Mouse (Mus musculus) kidney, postnatal 10 days (tissue): ENCODE results near the gene Fos.

Source experiments
- DNase-seq: peaks from one replicate; pipeline ENCODE4 v3.0.0; 2021; ENCODE audit warnings: mixed read lengths

The Fos gene

DNA sequence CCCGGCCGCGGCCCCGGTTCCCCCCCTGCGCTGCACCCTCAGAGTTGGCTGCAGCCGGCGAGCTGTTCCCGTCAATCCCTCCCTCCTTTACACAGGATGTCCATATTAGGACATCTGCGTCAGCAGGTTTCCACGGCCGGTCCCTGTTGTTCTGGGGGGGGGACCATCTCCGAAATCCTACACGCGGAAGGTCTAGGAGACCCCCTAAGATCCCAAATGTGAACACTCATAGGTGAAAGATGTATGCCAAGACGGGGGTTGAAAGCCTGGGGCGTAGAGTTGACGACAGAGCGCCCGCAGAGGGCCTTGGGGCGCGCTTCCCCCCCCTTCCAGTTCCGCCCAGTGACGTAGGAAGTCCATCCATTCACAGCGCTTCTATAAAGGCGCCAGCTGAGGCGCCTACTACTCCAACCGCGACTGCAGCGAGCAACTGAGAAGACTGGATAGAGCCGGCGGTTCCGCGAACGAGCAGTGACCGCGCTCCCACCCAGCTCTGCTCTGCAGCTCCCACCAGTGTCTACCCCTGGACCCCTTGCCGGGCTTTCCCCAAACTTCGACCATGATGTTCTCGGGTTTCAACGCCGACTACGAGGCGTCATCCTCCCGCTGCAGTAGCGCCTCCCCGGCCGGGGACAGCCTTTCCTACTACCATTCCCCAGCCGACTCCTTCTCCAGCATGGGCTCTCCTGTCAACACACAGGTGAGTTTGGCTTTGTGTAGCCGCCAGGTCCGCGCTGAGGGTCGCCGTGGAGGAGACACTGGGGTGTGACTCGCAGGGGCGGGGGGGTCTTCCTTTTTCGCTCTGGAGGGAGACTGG is at the start of gene Fos:
Gene Fos, plus strand, starts transcription at position 410 of the 817 bp plus-strand sequence.
- DNase-seq, result peak; percentile 92

DNA sequence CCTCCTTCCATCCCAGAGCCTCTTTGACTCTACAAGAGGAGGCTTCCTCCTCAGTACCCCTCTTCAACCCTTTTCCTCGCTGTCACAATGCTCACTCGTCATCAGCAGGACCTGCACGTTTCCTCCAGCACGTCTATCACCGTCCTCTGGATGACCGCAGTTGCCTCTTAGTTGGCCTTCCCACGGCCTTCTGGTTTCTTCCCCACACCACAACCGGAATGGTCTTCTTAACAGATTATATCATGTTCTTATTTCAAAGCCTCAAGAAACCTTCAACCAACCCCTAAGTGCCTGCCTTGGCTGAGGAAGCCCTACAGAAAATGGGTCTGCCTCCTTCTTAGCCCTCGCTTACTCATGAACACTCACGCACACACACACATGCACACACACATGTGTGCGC is 48.0 kb upstream of the Fos start:
- no peak for DNase-seq

DNA sequence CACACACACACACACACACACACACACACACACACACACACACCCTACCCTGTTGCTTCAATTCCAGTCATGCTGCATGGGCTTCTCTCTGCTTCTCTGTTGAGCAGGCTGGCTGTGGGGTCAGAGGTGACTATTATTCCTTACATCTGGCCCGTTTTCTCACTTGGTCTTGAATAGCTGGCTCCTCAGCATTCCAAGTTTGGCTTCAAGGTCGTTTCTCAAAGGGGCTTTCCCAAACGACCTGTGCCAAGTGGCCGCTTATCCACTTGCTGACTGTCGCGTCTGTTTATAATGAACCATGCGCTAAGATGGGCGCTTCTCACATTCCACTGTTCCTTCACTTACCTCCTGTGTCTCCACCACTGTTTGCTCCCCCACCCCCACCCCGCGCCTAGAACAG is 47.6 kb upstream of the Fos start:
- DNase-seq, result no peak

DNA sequence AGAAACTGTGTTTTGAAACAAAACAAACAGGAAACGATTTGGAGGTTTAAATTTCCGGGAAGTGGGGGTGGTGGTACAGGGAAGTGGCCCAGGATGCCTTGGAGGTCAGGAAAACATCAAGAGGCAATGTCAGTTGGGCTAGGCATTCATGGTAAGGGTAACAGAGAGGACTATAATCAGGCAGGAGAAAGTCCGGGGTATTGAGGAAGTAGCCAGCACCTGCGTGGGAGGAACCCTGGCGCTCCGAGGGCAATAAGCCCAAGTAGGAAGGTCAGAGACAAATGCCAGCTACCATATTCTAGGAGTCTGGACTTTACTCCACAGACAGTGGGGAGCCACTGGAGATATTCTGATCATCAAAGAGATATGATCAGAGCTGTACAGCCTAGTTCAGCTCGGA is 45.9 kb upstream of the Fos start:
- DNase-seq, result no peak

DNA sequence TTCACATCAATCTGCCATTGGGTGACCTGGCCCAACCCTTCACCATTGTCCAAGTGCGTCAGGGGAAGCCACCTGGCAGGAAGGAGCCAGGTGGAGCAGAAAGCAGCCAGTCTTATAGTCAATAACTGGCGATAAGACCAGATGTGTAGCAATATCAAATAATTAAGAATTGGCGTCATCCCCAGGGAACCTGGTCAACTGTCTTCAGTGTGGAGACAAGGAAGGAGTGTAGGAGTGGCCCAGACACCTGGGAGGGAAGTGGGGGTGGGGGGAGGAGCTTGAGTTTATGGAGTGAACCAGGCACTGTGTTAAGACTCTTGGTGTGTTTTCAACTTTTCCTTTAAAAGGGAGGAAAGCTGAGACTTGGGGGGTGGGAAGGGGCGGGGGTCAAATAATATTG is 43.7 kb upstream of the Fos start:
- DNase-seq, result no peak

DNA sequence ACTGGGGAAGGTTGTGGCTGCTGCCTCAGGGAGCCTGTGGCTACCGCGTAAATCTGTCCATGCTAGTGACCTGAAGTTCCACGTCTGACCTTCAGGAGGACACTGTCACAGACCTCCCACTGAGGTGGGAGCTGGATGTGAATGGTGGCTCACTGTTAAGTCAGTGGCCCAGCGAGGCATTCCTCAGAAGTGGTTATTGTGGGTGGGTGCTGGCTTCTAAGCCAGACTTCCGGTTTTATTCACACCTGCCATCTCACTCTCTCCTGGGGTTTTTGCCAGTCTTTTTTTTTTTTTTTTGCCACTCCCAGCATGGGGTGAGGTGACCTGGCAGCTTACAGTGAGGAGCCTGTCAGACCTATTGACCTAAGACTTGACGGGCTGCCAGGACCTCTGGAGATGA is 43.3 kb upstream of the Fos start:
- DNase-seq, result no peak

DNA sequence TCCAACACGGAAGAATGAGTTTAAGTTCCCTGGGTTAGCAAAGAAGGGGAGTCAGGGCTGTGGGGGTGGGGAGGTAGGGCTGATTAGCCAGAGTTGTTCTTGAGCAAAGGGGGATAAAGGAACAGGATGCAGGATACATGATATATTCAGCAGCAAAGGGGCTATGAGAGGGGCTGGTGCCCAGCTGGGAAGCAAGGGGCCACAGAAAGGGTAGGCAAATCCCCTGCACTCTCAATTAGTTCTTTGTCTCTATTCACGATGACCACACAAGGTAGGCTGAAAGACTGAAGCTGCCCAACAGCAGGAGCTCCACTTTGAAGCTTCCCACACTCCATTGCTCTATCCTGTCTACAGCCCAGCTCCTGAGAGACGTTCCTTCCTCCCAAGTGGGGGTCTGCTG is 39.8 kb upstream of the Fos start:
- DNase-seq, result no peak

DNA sequence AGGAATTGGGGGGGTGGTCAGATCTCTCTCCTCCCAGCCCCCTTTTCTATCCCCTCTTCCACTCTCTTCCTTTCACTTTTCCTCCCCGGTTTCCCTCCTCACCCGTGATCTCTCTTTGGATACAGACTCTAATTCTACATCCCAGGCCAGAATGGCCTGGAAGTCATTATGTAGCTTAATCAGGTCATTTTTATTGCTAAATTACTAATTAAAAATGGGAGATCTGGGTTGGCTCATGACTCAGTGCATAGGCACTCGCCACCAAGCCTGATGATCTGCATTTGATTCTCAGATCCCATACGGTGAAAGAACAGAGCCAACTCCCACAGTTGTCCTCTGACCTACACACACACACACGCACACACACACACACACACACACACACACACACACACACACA is 39.2 kb upstream of the Fos start:
- DNase-seq, result no peak

DNA sequence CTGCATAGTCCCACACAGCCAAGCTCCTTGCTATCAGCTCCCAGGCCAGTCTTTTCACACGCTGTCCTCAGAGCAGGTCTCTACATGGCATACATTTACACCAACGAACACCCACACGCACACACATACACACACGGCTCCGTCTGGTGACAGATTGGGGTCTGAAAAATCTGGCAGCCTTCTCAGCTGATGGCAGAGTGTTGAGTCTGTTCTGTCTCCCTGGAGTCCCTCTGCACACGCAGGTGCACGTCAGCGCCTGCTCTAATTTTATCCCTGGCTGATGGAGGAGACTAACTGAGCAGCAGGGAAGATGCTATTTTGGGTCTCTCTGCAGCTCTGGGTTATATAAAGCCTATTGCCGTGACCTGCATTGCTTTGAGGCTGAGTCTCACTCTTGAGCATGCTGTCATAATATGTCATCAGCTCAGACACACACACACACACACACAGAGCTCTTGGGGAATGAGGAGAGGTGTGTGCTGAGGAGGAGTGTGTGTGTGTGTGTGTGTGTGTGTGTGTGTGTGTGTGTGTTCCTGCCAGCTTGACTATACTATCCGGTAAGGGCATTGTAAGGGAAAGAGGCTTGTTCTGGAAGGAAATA is 37.6 kb upstream of the Fos start:
- DNase-seq, result no peak

DNA sequence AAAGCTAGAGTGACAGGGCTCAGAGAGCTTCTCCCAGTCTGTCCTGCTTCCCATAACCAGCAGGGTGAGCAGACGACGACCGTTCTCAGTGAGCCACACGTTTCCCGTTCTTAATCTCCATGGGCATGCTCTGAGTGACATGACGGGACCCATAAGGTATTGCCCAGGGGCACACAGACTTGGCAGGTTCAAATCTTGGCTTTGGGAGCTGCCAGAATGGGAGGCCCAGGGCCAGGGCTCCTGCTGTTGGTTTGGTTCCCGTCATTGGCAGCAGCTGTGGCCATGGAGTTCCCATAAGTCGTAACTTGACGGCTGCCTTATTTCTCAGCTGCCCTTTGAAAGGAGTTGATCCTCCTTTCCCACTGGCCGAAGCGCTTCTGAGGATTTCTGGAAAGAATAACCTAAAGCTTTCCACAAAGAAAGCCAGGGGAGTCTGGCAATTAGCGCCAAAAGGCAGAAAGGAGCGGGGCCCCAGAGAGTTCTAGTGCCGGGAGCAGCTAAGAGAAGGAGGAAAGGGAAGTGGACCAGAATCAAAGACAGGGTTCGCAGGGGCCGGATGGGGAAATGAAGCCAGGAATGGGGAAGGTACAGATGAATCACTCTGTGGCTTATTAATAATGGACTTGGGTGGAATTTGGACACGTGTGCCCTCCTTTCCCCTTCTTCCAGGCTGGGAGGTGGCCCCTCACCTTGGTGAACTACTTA is 36.4 kb upstream of the Fos start:
- DNase-seq, result peak; percentile 37

DNA sequence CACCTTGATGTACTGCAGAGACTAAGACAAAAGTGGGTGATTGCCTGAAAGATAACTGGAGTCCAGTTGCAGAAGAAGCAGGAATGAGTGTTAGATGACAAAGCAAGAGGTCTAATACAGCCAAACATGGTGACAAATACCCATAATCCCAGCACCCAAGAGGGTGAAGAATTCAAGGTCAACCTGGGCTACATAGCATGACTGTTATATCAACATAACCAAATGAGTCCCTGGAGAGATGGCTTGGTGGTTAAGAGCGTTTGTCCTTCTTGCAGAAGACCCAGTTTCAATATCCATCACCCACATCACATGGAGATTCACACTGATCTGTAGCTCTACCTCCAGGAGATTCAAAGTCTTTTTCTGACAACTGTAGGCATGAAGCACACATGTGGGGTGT is 30.2 kb upstream of the Fos start:
- DNase-seq, result no peak

DNA sequence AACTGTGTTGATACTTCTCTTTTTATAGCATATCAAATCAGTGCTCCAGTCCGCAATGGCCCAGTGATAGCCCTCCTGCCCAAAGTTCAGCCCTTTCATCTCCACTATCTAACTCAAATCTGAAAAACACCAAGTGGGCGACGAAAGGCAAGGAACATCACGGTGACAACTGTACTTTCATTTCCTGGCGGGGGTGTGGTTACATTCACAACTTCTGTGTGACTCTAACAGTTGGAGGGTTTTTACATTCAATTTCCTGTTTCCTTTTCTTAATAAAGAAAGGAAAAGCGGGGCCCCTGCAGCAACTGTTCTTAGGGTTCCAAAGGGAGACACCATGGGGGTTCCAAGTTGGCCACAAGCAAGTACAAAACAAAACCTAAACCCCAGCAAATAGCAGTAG is 29.0 kb upstream of the Fos start:
- DNase-seq, result no peak

DNA sequence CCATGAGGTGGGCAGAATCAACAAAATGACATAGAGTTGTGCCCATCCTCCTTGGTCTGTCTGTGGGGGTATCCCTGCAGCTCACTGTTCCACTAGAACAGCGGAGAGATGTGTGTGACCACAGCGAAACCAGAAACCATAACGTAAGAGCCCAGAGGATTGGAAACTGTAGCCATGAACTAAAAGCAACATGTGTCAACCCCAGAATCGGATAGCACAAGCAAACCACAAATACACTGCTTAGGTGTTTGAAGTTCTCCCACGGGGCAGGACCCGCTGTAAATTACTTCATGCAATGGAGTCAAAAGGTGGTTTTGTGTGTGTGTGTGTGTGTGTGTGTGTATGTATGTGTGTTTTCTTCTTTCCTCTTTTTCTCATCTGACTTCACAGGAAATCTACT is 26.7 kb upstream of the Fos start:
- no peak for DNase-seq

DNA sequence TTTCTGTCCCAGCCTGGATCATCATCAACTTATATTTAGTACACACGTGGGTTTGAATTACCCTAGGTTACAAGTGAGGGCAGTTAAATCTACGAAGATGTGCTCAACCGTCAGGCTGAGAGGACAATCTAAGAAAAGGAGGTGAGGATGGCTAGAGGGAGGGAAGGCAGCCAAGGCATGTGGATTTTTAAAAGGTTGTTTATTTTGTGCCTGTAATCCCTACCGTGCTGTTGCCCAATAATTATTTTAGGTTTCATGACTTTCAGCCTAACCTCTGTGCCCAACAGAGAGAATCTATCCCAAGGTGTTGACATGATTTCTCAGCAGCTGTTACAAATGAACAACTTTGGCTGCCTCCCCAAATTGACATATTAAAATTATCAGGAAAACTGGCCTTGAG is 26.2 kb upstream of the Fos start:
- no peak for DNase-seq

DNA sequence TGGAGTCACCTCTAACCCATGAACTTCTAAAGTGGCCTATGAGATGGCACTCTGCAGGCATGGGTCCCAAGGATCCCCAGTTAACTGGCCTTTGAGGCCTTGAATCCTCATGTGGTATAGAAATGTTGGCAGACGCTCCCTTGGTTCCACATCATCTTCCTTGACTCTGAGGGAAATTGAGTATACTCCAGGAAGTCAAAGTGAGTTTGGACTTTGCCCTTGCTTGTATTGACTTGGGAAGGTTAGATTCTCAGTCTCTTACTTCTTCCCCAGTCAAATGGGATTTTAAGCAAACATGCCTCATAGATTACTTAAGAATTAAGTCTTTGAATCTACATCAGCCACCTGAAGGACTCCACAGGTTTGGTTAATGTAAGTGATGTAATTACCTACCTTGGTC is 24.2 kb upstream of the Fos start:
- DNase-seq, result no peak

DNA sequence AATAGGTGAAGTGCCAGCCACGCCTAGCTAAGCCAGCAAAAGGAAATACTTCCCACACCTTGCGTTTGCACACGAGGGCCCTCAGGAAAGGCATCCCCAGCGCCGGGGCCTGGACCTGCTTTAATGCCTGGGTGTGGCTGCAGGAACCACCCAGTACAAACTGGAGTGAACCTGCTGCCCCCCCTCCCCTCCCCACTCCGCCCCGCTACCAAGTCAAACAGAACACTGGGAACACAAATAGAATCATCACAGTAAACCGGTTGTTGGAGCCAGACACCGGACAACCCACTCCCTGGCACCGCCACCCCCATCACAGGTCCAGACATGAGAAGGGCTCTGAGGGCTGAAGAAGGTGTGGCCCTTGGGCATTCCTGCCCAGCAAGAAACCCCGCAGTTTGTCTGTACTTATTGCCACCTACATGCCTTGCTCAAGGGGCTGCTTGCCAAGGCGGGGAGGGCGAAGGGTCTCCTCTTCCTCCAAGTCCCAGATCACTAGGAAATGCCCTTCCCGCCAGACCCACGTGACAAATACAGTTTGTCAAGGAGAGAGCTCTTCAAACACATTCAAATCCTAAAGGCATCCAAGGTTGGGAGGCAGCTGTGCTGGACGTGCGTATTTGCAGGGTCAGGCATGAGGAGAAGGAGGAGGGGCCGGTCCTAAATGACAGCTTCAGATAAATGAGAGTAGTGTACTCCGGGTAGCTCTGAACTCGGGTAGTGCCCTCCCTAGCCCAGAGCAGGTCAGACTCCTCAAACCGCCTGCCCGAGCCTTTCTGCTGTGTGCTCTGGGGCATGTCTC is 21.8 kb upstream of the Fos start:
- DNase-seq, result peak; percentile 46

DNA sequence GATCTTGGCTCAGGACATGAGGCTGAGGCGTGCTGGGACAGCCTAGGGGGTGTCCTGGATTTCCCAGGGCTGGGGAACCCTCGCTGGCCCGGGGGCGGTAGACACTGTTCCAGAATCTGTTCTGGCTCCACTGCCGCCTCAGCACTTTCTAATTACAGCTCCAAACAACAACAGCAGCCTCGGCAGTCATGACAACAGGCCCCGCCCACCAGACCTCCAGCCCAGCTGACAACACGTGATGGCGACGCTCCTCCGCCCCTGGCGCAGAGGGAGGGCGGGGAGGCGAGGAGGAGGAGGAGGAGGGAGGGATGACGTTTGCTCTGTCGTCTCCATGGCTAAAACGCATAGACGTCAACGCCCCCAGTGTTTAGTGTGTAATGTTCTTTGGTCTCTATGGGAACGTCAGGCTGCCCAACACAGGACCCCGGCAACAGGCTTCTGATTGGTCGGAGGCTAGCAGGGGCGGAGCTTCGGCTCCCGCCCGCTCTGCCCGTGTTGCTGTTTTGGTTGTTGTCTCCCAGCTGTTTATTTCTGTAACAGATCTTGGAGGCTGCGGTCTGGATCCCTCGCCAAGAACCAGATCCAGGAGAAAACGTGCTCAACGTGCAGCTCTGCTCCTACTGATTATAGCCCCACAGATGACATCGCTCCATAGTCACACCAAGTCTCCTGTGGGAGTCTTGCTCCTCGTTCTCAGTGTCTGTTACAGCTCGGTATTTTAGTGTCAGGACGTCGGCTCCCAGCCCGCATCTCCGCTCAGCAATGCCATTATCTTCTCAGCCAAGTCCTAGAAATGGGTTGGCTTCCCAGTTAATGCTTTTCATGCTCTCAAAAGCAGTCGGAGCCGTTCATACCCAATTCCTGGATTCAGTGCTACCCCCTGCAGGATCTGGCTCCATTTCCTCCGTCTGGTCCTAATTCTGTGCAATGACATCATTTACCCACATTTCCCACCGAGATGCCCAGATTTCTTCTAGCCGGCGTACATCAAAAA is 18.3 kb upstream of the Fos start:
- peak; percentile 99 for DNase-seq

DNA sequence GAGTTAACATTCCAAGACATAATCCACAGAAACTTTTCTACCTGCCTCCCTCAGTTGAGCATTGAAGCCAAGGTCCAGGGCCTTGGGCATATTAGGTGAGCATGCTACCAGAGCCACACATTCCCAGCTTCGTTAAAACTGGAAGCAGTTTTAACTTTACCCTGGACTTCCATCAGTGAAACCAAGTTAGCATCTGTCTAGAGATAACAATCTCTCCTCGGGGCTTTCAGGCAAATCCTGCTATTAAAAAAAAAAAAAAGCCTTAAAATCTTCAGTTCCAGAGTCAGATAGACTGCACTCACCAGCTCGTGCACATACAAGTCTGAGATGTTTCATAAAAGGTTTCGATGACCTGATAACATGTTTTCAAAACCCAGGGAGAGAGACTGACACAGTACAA is 17.4 kb upstream of the Fos start:
- DNase-seq, result no peak

DNA sequence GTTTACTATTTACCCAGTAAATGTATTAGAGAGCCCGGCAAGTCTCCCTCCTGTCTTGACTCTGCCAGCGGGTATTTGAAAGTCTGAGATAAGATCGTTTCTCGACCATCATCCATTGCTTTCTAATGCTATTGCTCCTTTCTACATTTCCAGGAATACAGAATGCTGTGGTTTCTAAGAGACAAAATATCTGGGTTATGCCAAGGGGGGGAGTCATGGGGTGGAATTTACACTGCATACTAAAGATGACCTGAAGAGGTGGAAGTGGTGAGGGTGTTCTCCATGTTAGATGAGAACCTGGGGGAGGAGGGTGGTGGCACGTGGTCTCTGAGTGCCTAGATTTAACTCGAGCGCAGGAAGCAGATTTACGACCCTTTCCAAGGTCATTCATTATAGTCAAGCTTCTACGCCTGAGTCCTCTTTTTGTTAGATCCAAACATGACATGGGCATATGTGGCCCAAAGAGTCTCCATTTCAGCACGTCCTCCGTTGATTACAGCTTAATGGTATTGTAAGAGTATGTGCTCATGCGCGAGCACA is 16.7 kb upstream of the Fos start:
- peak; percentile 31 for DNase-seq

DNA sequence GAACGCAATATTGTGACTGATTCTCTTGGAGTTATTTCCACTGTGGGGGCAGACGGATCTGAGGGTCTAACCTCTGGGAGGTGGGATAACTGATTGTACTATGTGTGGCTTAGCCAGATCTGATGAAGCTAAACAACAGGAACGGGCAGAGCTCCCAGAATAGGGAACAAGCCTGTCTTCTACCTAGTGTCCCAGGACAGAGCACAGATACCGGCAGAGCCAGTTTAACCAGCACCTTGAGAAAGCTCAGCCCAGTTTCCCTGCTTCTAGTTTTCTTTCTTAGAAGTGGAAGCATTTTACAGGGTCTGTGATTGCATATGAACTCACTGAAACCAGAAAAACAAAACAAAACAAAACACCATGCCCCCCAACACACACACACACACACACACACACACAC is 13.9 kb upstream of the Fos start:
- DNase-seq, result no peak

DNA sequence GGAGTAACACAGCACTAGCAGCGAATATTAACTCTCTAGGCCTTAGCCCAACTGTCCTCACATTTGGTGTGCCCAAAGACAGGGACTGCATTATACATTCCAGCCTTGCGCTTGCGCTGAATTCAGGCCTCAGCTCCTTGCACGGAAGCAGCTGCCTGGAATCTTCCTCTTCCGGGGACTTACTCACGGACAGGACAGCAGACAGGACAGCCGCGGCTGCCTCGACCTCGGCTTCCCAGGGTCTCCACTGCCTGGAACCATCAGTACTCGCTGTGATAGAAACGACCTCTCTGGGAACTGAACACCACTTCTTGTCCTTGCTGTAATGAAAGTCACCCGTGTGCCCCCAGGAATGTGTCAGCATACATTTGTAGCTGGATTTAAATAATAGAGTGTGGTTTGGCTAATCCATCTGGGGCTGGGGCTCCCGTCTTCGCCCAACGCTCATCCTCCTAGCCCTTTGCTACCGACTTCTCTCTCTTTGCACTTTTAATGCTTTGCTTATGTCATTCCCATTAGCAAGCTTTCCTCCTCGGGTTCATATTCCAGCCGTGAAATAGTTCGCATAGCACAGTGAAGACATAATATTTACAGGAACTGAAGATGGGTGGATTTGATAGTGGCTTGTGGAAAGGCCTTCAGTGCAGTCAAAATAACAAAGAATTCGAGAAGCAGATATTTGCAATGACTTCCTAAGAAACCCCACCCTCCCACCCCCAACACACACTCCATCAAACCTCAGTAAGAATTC is 11.6 kb upstream of the Fos start:
- DNase-seq, result peak; percentile 49
